Mouse (Mus musculus): ENCODE results near the gene Gm3476. TPM values are rescaled to one million over a fixed set of nuclear protein-coding genes. Genes with fewer than 3 reads are reported as not detected.
"Not testable (repeated sequence)": the region's sequence is repeated elsewhere in the genome, so short reads cannot be mapped to it uniquely, and the experiment has no call there.

Gm3476 gene
- not detected in 2 replicates for polyA plus RNA-seq (2012; rRNA removed)

- not testable (repeated sequence) for H3K4me3 ChIP-seq (ENCODE audit: extremely low read depth, insufficient read depth, insufficient read length); H3K27ac ChIP-seq (ENCODE audit: insufficient read depth, low read length); H3K4me1 ChIP-seq (ENCODE audit: control insufficient read depth, insufficient read depth, insufficient read length); DNase-seq (ENCODE audit: low read depth in 1 of 2, low spot score in 2 of 2); H3K27me3 ChIP-seq (ENCODE audit: control insufficient read depth, insufficient read depth, low read length); H3K36me3 ChIP-seq (ENCODE audit: control insufficient read depth, insufficient read depth, low read length)
- no CpG with 5 or more reads among the region's 1 CpGs for WGBS
Measured at GRCm38 (mm10) chr14:6125707-6126106, at the start of gene Gm3476. TSS of gene Gm3476 (minus strand) at chr14:6125807.

DNA sequence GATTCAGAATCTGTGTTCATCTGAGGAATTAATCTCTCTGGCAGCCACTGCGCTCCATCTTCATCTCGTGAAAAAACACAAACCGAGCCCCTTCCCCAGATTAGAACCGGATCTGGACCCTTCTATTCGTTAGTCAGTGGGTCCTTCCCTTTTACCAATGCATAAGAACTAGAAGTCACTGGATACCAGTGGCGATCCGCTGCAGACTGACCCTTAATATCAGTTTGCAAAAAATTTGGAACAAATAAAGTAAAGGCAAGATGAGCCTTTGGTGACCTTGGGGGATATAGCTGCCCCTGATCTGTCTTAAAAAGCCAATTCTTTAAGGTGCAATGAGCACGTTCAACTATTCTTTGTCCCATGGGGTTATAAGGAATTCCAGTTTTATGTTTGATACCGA, 37.9 kb upstream of the Gm3476 start:
- not testable (repeated sequence) for H3K4me1 ChIP-seq (ENCODE audit: control insufficient read depth, insufficient read depth, insufficient read length); H3K4me3 ChIP-seq (ENCODE audit: extremely low read depth, insufficient read depth, insufficient read length); H3K27me3 ChIP-seq (ENCODE audit: control insufficient read depth, insufficient read depth, low read length); H3K27ac ChIP-seq (ENCODE audit: insufficient read depth, low read length); DNase-seq (ENCODE audit: low read depth in 1 of 2, low spot score in 2 of 2); H3K36me3 ChIP-seq (ENCODE audit: control insufficient read depth, insufficient read depth, low read length)
- 81% methylated on average over 5 of the region's 9 CpGs for WGBS

GRCm38 (mm10) chr14:6161085-6161484, 35.5 kb upstream of the Gm3476 start:
- DNase-seq (ENCODE audit: low read depth in 1 of 2, low spot score in 2 of 2); H3K4me3 ChIP-seq (ENCODE audit: extremely low read depth, insufficient read depth, insufficient read length); H3K27ac ChIP-seq (ENCODE audit: insufficient read depth, low read length); H3K4me1 ChIP-seq (ENCODE audit: control insufficient read depth, insufficient read depth, insufficient read length); H3K36me3 ChIP-seq (ENCODE audit: control insufficient read depth, insufficient read depth, low read length); H3K27me3 ChIP-seq (ENCODE audit: control insufficient read depth, insufficient read depth, low read length): not testable (repeated sequence)
- WGBS, result 92% methylated on average over 1 of the region's 1 CpGs

DNA sequence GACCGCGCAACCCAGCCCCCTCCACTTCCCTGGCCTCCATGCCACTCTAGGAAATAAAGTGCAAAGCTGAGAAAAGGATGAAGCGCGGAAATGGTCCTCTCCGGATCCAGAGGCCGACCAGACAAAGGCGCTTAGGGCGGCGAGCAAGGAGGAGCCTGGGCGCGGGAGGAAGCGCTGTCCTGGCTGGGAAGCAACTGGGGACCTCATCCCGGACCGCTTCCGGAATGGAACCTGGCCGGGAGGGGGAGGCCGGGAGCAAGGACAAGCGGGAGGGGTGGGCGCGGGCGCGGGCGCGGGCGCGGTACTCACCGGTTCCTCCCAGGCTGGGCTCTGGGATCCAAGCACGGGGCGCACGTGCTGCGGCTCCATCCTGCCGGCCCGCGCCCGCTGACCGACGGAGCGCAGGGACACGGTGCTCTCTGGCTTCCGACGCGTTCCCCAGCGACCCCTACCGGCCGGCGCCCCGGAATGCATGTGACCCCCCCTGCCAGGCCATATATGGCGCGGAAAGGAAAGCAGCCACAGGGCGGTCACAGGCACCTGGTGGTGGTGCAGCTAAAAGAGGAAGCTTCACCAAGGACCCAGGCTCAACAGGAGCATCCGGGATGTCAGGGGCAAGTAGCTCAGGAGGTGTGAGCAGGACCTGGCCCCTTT, 17.2 kb downstream of the Gm3476 start, which contains the start of gene Gm3468:
Gene Gm3468, minus strand, starts transcription at position 394 of the 654 bp plus-strand sequence.
- H3K27ac ChIP-seq (ENCODE audit: insufficient read depth, low read length); H3K4me3 ChIP-seq (ENCODE audit: extremely low read depth, insufficient read depth, insufficient read length); H3K36me3 ChIP-seq (ENCODE audit: control insufficient read depth, insufficient read depth, low read length); H3K4me1 ChIP-seq (ENCODE audit: control insufficient read depth, insufficient read depth, insufficient read length); H3K27me3 ChIP-seq (ENCODE audit: control insufficient read depth, insufficient read depth, low read length); DNase-seq (ENCODE audit: low read depth in 1 of 2, low spot score in 2 of 2): not testable (repeated sequence)
- WGBS, result 4% methylated on average over 40 of the region's 51 CpGs

- not testable (repeated sequence) for H3K36me3 ChIP-seq (ENCODE audit: control insufficient read depth, insufficient read depth, low read length); H3K27ac ChIP-seq (ENCODE audit: insufficient read depth, low read length); DNase-seq (ENCODE audit: low read depth in 1 of 2, low spot score in 2 of 2); H3K4me1 ChIP-seq (ENCODE audit: control insufficient read depth, insufficient read depth, insufficient read length); H3K27me3 ChIP-seq (ENCODE audit: control insufficient read depth, insufficient read depth, low read length); H3K4me3 ChIP-seq (ENCODE audit: extremely low read depth, insufficient read depth, insufficient read length)
- 15% methylated on average over 9 of the region's 9 CpGs for WGBS
Measured at GRCm38 (mm10) chr14:6107500-6107899, 18.1 kb downstream of the Gm3476 start.

DNA sequence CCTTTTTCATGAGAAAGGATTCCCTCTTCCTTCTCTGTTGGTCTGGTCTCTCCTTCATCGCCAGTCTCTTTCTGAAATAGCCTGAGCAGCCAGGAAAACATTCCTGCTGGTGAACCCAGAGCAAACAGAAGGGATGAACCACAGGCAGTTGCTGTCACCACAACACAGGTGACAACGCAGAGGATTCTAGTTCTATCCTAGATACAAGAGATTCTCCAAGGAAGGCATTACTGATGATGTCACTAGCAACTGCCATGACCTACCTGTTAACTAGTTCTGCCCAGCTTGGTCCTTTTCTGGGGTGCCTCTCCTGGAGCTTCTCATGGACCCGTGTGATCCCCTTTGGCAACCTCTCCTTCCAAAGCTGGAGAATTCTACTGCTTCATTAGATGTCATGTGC, 31.8 kb downstream of the Gm3476 start, which contains the start of gene Gm8206:
Gene Gm8206, minus strand, starts transcription at position 101 of the 400 bp plus-strand sequence.
- H3K36me3 ChIP-seq (ENCODE audit: control insufficient read depth, insufficient read depth, low read length); H3K27ac ChIP-seq (ENCODE audit: insufficient read depth, low read length); H3K4me3 ChIP-seq (ENCODE audit: extremely low read depth, insufficient read depth, insufficient read length); DNase-seq (ENCODE audit: low read depth in 1 of 2, low spot score in 2 of 2); H3K4me1 ChIP-seq (ENCODE audit: control insufficient read depth, insufficient read depth, insufficient read length); H3K27me3 ChIP-seq (ENCODE audit: control insufficient read depth, insufficient read depth, low read length): not testable (repeated sequence)
- WGBS, result 83% methylated on average over 3 of the region's 3 CpGs

- not testable (repeated sequence) for H3K4me3 ChIP-seq (ENCODE audit: extremely low read depth, insufficient read depth, insufficient read length); H3K27me3 ChIP-seq (ENCODE audit: control insufficient read depth, insufficient read depth, low read length); DNase-seq (ENCODE audit: low read depth in 1 of 2, low spot score in 2 of 2); H3K36me3 ChIP-seq (ENCODE audit: control insufficient read depth, insufficient read depth, low read length); H3K4me1 ChIP-seq (ENCODE audit: control insufficient read depth, insufficient read depth, insufficient read length); H3K27ac ChIP-seq (ENCODE audit: insufficient read depth, low read length)
- 72% methylated on average over 4 of the region's 4 CpGs for WGBS
Measured at GRCm38 (mm10) chr14:6058167-6058566, 67.4 kb downstream of the Gm3476 start, which contains the start of gene Gm6337. TSS of gene Gm6337 (minus strand) at chr14:6058267.

Other genes with a start within 250 kb of the Gm3476 start
- 0.06 TPM in 1 of 2 replicates, not detected in the other for gene Gm8237, start 245.4 kb downstream of the Gm3476 start, polyA plus RNA-seq (2012; rRNA removed)
- gene Gm3248, start 164.1 kb downstream of the Gm3476 start, polyA plus RNA-seq (2012; rRNA removed), result 0.07 TPM in 1 of 2 replicates, not detected in the other
- gene Gm3453, start 146.7 kb downstream of the Gm3476 start, polyA plus RNA-seq (2012; rRNA removed), result not detected in 2 replicates
- not detected in 2 replicates for gene Gm6337, start 67.5 kb downstream of the Gm3476 start, polyA plus RNA-seq (2012; rRNA removed)
- 0.05 TPM in 1 of 2 replicates, not detected in the other for gene Gm8206, start 31.9 kb downstream of the Gm3476 start, polyA plus RNA-seq (2012; rRNA removed)
- 0.09 and 0.11 TPM in 2 replicates for gene Gm3468, start 17.1 kb downstream of the Gm3476 start, polyA plus RNA-seq (2012; rRNA removed)
- not detected in 2 replicates for gene Gm21560, start 93.5 kb upstream of the Gm3476 start, polyA plus RNA-seq (2012; rRNA removed)
- gene Gm3411, start 161.4 kb upstream of the Gm3476 start, polyA plus RNA-seq (2012; rRNA removed), result 0.14 and 0.48 TPM in 2 replicates
- gene Gm21103, start 179.0 kb upstream of the Gm3476 start, polyA plus RNA-seq (2012; rRNA removed), result not detected in 2 replicates
- gene Gm3618, start 217.9 kb upstream of the Gm3476 start, polyA plus RNA-seq (2012; rRNA removed), result not detected in 2 replicates

Measured in spleen, adult 2 months (tissue).